Mouse (Mus musculus) stomach, postnatal 0 days (tissue): ENCODE data around the gene Xaf1.

ENCODE experiments used
- CTCF ChIP-seq: IDR thresholded peaks from 2 replicates; pipeline ENCODE4 v1.5.1; 2016; ENCODE audit warnings: antibody characterized with exemption, low read depth, mild to moderate bottlenecking, moderate library complexity
- EP300 ChIP-seq: optimal IDR thresholded peaks from 2 replicates; pipeline ENCODE3; 2016; ENCODE audit warnings: antibody characterized with exemption

GRCm38 (mm10) chr11:72339716-72340115 lies 38.3 kb downstream of the Xaf1 start:
- TF ChIP-seq CTCF (no peak), EP300 (no peak)
